Mouse (Mus musculus) C2C12 (cell line): ENCODE measurements at regions not wholly inside any gene's neighbourhood (a gene's known extent, or its start where the extent isn't known, plus 50 kb on each side); places are given as distances from the start of the nearest gene placed in this dataset.
A peak's percentile ranks its signal among the peaks of the same experiment; 100 is the strongest.

Source experiments
- H3K27me3 ChIP-seq: one replicate; pipeline ENCODE4 v1.6.1; 2011; ENCODE audit not compliant: control insufficient read depth, insufficient read depth, insufficient read length
- H3K36me3 ChIP-seq: one replicate; pipeline ENCODE4 v1.6.1; 2011; ENCODE audit not compliant: control insufficient read depth, insufficient read depth
- H3K4me3 ChIP-seq: one replicate; pipeline ENCODE4 v1.5.1; 2011; ENCODE audit warnings: mild to moderate bottlenecking, control low read depth; ENCODE audit not compliant: poor library complexity, insufficient read depth, severe bottlenecking
- H3K79me2 ChIP-seq: one replicate; pipeline ENCODE4 v1.6.1; 2011; ENCODE audit not compliant: control insufficient read depth, insufficient read depth
- H3K79me3 ChIP-seq: one replicate; pipeline ENCODE4 v1.6.1; 2011; ENCODE audit warnings: low read depth, control low read depth
- H3ac ChIP-seq: one replicate; pipeline ENCODE3; 2011; ENCODE audit warnings: low read depth; ENCODE audit not compliant: control insufficient read depth, insufficient read length
- CEBPB ChIP-seq: IDR thresholded peaks from one replicate; pipeline ENCODE4 v1.6.1; 2011; ENCODE audit warnings: low read depth, mild to moderate bottlenecking, control low read depth, moderate library complexity
- CTCF ChIP-seq: IDR thresholded peaks from one replicate; pipeline ENCODE4 v1.5.1; 2011; ENCODE audit not compliant: control insufficient read depth, insufficient read depth, insufficient read length
- FOSL1 ChIP-seq: IDR thresholded peaks from one replicate; pipeline ENCODE4 v1.8.0; 2011; ENCODE audit warnings: mild to moderate bottlenecking, low read length; ENCODE audit not compliant: poor library complexity, insufficient read depth, severe bottlenecking
- MAX ChIP-seq: IDR thresholded peaks from one replicate; pipeline ENCODE4 v1.6.1; 2011; ENCODE audit warnings: mild to moderate bottlenecking, control low read depth
- MYOD1 ChIP-seq: IDR thresholded peaks from one replicate; pipeline ENCODE4 v1.6.1; 2011; ENCODE audit warnings: low read depth; ENCODE audit not compliant: control insufficient read depth, insufficient read length
- MYOG ChIP-seq: IDR thresholded peaks from one replicate; pipeline ENCODE4 v1.6.1; 2011; ENCODE audit not compliant: control insufficient read depth, insufficient read length; ENCODE audit errors: extremely low read depth
- USF1 ChIP-seq: IDR thresholded peaks from one replicate; pipeline ENCODE4 v1.6.1; 2011; ENCODE audit warnings: low read depth, mild to moderate bottlenecking, control low read depth, moderate library complexity

DNA sequence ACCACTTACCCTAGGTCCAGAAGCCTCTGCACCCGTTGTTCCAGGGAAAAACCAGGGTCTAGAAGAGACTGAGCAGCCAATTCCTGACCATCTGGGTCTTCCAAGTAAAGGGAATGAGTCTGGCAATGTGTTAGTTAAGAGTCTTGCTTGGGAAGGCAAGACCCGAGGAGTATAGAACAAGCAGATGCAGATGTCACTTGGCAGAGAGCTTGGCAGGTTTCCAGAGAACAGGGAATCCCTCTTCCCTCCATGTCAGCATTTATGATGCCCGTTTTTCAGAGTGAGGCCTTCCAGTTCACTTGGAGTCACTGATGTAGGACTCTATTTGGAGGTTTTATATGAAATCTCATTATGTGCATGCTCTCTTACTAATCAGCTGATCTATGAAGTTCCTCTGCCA is 231.1 kb downstream of the Bcl2 start:
- Histone ChIP-seq H3ac (no peak overlapping the region), H3K79me2 (no peaks in the 10 kb centered on the region), H3K36me3 (no peaks in the 10 kb centered on the region), H3K4me3 (no peak overlapping the region), H3K27me3 (no peaks in the 10 kb centered on the region), H3K79me3 (no peaks in the 10 kb centered on the region)
- TF ChIP-seq USF1 (no peak), MYOD1 (no peak), FOSL1 (no peak), MAX (no peak)

DNA sequence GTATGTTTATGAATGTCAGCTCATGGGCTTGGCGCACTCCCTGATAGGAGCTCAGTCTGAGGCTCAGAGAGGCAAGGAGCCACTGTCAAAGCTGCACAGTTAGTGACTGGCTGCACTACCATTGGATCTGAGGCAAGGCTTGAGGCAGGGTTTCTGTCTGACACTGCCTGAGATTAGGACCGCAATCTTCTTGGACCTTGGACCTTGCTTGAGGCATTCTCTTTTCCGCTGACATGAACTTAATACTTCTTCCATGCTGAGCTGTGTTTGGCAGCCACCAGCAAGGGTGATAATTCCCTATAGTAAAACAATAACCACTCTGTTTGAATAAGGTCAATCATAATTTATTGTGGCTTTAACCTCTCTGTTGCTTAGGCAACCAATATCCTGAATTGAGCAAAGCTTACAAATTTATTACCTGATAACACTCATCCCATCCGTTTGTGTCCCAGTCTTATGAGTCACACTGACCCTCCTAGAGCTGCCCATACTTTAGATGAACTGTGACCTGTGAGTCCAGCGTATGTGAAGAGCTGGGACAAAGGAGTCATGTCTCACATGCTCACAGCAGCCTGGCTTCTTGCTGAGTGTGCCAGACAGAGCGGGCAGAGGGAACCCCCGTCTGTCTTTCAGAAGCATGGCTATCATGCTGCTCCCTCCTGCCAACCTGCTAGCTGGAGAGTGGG is 236.3 kb downstream of the Bcl2 start:
- no peak overlapping the region for H3K4me3 ChIP-seq
- H3K36me3 ChIP-seq, result no peaks in the 10 kb centered on the region
- no peaks in the 10 kb centered on the region for H3K79me2 ChIP-seq
- no peak overlapping the region for H3ac ChIP-seq
- no peaks in the 10 kb centered on the region for H3K79me3 ChIP-seq
- TF ChIP-seq CEBPB (peak; percentile 51), USF1 (no peak)
- H3K27me3 ChIP-seq, result no peaks in the 10 kb centered on the region

DNA sequence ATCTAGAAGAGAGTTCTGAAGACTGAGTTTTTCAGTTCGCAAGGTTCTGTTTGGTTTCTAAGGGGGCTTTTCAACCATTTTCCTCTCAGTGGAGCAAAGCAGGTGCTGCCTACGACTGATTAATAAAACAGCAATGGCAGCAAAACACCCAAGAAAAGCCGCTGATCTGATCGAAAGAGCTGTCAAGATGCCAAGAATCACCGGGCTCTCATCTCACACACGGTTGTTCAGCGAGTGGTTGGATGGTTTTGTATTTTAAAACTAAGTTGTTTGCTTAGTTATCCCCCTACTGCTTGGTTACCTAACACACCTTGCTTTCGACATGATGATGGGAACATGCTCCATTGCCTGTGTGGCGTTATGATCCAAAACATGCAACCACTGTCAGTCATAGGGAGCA is 246.1 kb downstream of the Bcl2 start:
- Histone ChIP-seq H3K36me3 (no peaks in the 10 kb centered on the region), H3K79me2 (no peaks in the 10 kb centered on the region), H3K4me3 (no peak overlapping the region), H3ac (no peak overlapping the region), H3K79me3 (no peaks in the 10 kb centered on the region), H3K27me3 (no peaks in the 10 kb centered on the region)
- TF ChIP-seq FOSL1 (no peak), MYOD1 (no peak), USF1 (no peak), MYOG (no peak)

DNA sequence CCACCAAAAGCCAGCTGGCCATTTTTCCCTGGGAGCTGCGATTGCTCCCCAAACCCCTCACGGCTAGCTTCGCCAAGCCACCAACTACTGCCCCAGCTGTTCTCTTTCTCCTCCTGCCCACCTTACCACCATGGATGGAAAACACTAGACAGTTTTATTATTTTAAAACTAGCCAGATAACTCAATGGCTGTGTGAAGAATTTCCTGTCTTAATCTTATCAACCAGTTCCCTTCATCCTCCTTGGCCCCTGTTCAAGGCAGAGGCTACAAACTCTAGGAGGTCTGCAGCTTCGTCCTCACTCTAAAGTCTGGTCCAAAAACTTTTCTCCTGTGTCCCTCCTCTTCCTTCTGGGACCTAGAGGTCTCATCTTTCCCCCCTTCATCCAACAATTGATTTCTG is 247.4 kb downstream of the Bcl2 start:
- Histone ChIP-seq H3ac (no peak overlapping the region), H3K36me3 (no peaks in the 10 kb centered on the region), H3K79me3 (no peaks in the 10 kb centered on the region), H3K79me2 (no peaks in the 10 kb centered on the region), H3K27me3 (no peaks in the 10 kb centered on the region), H3K4me3 (no peak overlapping the region)
- no peak for TF ChIP-seq CTCF
- no peak for TF ChIP-seq FOSL1
- no peak for TF ChIP-seq MYOG

DNA sequence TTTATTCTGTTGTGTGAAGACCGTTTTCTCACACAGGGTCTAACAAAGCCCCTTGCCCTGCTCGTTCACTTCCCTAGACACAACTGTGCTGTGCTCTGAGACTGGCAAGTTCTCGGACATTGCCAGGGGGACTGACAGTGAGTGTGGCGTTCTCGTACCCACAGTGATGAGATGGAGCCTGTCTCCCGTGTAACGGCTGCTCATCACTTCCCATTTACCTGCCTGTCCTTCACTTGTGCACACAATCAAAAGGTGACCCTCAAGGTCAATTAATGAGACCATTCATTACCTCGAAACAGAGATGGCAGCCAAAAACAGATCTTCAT is 248.1 kb downstream of the Bcl2 start:
- Histone ChIP-seq H3K27me3 (no peaks in the 10 kb centered on the region), H3ac (no peak overlapping the region), H3K79me3 (no peaks in the 10 kb centered on the region), H3K36me3 (no peaks in the 10 kb centered on the region), H3K4me3 (no peak overlapping the region), H3K79me2 (no peaks in the 10 kb centered on the region)
- no peak for TF ChIP-seq CTCF
- no peak for TF ChIP-seq MYOG
- TF ChIP-seq USF1, result no peak
- no peak for TF ChIP-seq MYOD1
- TF ChIP-seq MAX, result no peak
- no peak for TF ChIP-seq CEBPB
- TF ChIP-seq FOSL1, result no peak

DNA sequence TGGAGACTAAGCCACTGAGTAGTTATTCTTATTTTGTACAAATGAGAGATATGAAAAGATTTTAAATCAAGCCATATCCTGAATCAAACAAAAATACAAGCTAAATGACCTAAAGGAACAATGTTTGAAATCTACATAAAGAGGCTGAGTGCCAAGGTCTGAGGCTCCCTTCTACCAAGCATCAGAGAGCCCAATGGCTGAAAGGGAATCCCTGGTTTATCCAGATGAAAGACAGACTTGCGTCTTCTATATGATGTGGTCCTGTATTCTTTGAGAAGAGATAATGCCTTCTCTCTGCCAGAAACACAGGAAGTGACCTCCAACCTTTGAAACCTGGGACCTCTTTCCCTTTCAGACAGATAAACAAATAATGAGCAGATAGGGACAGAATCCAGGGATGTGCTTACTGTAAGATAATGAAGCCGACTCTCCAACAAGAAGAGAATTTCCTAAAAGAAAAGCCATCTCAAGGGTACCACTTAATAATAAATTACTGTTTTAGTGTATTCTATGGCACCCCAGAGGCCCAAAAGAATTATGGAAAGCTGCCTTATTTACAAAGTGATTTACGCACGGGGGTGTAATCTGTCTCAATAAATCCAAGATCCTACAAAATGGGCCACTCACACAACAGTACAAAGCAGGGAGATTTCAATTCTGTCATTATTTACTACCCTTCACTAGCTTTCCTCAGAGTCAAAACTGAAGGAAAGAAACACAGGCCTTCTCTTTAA is 248.7 kb downstream of the Bcl2 start:
- Histone ChIP-seq H3ac (no peak overlapping the region), H3K36me3 (no peaks in the 10 kb centered on the region), H3K79me3 (no peaks in the 10 kb centered on the region), H3K27me3 (no peaks in the 10 kb centered on the region), H3K4me3 (no peak overlapping the region), H3K79me2 (no peaks in the 10 kb centered on the region)
- no peak for TF ChIP-seq CTCF
- no peak for TF ChIP-seq MAX
- TF ChIP-seq CEBPB, result no peak
- TF ChIP-seq FOSL1, result no peak
- no peak for TF ChIP-seq USF1
- TF ChIP-seq MYOD1, result no peak
- no peak for TF ChIP-seq MYOG
